Mouse (Mus musculus): Measurements from ENCODE around the gene Gapdh.
A peak's percentile ranks its signal among the peaks of the same experiment; 100 is the strongest.

Gapdh gene

DNA sequence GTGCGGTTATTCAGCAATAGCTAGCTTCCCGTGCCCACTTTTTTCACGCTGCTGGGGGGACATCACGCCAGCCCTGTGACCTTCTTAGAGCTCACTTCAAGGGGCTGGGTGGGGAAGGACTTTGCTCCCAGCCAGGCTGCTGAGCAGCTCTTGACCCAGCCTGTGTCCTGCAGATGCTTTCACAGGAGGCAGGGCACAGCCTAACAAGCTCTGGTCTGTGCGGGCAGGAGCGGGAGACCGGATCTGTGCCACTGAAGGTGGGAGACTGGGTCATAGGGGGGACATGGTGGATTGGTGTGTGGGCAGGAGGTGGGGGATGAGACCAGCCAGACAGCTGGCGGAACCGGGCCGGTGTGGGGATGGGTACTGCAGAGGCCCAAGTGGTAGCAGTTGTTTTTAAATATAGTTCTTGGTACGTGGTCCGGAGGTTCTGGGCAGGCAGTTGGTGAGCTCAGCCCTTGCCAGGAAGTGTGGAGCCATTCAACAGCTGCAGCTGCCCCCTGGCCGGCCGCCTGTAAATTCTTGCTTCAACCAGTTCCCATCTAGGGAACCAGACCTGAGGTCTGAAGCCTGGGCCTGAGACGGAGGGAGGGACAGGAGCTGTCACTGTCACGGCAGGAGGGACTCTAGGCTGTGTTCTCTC lies 17.2 kb downstream of the Gapdh start:
- DNase-seq: no peak

DNA sequence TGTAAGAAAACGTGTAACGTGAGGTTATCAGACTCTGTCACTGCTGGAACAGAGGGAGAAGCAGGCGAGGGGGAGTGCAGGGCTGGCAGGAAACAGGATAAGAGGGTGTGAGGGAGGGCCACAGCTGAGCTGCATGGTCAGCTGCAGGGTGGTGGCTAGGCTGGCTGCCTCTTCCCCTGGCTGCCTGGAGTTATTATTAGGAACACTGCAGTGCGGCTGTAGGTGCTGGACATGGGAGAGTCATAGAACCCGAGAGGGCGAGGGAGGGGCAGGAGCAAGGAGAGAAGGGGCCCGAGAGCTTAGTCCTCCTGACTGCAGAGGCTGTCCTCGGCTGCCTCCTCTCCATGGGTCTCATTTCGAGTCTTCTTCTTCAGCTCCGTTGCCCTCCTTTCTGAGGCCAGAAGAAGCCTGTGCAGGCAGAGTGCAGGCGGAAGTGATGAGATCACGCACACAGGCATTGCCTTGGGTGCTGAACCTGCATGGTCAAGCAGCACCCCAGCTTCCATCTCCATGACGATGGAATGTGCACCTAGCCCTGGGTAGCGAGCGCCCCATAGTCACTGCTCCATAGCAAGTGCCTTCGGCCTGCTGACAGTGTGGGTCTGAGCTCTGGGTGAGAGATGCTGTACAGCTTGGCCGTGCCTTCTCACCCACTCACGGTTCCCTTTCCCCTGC lies 17.9 kb downstream of the Gapdh start:
- no peak for DNase-seq

DNA sequence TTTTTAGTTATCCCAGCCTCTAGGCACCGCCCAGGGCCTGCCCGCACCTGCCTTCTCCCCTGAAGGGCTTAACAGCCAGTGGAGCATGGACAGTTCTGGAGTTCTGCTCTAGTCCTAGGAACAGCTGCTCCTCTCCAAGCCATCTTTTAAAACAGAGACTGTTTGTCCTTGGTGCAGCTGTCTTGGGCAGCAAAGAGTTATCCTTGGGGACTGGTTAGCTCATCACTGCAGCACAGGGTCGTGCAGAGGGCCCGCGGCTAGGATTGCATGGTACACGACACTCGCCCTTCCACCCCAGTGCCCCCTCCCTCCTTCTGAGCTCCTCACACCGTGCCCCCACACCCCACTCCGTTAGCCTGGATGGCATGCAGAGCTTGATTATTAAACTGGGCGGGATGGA lies 18.9 kb downstream of the Gapdh start:
- DNase-seq: no peak

DNA sequence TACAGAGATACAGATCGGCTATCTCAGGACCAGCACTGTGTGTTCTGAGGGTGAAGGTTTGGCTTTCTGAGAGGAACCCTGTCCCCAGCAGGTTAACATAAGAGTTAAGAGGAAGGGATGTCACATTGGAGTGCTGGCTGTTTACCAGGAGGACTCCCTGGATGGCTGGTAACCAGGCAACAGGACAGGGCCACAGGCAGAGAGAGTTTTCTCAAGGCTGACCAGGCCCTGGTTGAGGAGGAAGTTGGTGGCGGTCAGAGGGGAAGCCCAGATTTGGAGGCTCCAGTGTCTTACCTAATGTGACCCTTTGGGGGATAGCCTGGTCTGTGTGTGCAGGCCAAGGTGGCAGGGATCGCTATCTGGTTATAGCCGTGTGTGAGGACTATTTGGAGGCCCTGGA lies 19.5 kb downstream of the Gapdh start:
- no peak for DNase-seq

DNA sequence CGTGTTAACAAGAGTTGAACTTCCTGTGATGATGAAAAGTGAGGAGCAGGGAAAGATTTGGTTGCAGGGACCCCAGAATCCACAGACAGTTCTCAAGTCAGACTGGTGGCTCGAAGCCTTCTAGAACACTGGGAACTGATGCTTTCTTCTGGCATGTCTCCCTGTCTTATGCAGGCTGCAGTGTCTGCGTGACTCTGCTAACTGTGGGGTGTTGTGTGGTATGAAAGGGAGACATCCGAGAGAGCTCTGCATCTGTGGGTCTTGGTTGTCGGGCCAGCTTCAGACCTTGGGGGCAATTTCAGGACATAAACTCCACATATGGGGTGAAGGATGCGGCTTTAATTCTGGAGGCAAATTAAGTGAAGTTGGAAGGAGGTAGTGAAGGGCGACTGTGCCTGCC lies 20.1 kb downstream of the Gapdh start:
- DNase-seq: no peak

DNA sequence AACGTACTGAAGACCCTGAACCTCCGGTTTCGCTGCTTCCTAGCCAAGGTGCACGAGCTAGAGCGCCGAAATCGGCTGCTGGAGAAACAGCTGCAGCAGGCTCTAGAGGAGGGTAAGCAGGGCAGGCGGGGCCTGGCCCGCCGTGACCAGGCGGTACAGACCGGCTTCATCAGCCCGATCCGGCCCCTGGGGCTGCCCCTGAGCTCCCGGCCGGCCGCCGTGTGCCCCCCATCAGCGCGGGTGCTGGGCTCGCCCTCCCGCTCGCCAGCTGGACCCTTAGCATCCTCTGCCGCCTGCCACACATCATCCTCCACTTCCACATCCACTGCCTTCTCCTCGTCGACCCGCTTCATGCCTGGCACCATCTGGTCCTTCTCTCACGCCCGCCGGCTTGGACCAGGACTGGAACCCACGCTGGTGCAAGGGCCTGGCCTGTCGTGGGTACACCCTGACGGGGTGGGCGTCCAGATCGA lies 20.8 kb downstream of the Gapdh start:
- peak; percentile 55 for DNase-seq

DNA sequence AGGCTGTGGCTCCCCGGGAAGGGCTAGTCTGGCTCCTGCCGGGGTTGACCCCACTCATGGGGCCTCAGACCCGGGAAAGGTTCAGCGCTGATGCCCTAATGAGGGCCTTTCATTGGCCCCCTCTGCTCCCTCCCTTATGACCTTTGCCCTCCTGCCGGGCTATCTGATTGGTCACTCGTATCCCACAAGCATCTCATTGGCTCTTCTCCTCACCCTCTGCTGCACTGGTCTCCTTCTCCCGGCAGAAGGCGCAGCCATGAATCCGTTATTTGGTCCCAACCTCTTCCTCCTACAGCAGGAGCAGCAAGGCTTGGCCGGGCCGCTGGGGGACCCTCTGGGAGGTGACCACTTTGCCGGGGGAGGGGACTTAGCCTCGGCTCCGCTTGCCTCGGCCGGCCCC lies 21.3 kb downstream of the Gapdh start, which contains the start of gene Iffo1:
Gene Iffo1, plus strand, starts transcription at position 241 of the 400 bp plus-strand sequence.
- DNase-seq: peak; percentile 89

DNA sequence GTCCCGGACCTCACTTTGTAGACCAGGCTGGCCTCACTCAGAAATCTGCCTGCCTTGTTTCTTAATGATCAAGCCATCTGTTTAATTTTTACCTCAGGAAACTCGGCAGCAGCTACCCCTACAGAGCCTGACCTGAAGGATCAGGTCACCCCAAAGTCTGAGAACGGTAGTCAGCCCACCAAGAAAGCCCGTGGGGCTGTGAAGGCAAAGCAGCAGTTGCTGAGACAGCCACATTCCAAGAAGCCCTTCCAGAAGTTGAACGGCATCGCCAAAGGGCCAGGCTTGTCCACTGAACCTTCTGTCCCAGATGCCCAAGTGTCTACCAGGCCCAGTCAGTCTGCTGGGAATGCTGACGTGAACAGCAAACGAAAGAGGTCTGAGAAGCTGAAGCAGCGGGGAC lies 22.4 kb downstream of the Gapdh start:
- no peak for DNase-seq

DNA sequence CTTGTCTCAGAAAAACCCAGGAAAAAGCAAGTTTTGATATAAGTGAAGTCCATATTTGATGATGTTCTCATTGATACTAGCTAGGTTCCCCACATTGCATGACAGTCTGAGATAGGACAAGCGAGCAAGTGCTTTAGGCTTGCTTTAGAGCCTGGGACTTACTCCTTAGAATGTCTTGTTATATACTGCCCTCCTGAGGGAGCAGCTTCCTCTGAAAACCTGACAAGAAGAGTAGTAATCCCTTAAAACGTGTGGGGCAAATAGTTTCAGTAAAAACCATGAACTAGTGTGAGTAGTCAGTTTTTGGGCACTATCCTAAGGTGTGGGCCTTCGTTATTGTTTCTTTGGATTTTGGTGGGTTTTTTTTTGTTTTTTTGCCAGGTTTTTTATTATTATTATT lies 23.1 kb downstream of the Gapdh start:
- DNase-seq: no peak

DNA sequence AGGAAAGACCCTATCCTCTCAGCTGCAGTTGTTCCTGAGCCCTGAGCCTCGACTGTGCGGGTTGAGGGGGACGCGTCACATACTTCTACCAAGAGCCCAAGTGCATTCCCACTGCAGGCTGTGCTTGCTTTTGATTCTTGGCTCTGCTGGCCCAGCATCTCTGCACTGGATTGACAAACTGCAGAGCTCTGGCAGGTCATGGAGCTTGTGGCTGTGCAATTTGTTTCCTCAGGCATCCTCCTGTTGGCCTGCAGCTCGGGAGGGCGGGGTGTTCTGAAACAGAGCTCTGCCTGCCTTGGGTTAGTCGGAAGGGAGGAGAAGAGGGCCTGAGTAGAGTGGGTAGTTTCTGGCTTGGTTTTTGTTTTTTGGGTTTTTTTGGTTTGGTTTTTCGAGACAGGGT lies 23.8 kb downstream of the Gapdh start:
- no peak for DNase-seq

DNA sequence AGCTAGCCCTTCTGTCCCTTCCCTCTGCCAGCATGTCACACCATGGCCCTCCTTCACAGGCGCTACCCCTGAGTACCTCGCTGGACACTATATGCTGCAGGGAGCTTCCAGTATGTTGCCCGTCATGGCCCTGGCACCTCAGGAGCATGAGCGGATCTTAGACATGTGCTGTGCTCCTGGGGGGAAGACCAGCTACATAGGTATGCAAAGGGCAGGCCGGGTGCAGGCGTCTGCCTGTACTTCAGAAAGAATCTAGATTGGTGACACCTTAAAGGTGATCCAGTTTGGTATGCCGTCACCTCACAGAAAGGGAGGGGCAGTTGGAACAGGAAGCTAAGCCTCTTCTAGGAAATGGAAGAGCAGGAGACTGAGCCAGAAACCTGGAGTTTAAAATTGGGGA lies 26.5 kb downstream of the Gapdh start:
- DNase-seq: no peak

DNA sequence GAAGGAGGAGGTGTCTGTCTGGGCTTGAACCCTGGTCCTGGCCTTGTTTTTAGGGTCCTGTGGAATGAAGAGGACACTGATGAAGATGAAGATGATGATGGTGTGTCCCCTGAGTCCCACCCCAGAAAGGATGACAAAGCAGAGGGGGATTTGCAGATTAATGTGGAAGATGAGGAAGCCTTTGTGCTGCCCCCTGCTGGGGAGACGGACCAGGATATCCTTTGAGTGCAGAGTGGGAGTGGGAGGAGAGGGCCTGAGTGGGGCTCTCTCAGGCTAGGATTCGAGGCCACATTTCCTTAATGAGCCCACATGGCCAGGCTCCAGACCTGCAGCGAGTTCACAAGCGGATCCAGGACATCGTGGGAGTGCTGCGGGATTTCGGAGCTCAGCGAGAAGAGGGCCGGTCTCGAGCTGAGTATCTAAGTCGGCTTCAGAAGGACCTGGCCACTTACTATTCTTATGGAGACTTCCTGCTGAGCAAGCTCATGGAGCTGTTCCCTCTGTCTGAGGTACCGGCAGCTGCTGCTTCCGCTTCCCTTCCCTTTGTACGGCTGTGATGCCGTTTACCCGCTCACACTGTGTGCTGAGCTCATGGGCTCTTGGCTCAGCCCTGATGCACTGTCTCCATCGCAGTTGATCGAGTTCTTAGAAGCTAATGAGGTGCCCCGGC lies 29.1 kb downstream of the Gapdh start:
- no peak for DNase-seq

DNA sequence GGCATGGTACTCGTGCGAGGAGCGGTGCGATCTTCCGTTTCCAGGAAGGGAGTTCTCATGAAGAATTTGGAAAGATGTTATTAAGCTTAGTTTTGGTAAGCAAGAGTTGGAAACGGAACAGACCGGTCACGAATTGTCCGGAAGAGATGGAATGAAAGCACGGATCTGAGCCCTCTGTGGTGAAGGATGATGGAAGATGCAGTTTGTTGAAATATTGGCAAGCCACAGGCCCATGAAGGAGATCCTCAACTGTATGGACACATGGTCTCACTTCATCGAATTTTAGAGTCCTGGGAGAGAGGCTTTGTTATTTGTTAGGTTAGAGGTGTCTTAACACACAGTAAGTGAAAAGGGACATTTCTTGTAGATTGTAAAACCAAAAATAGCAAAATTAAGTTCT lies 33.8 kb downstream of the Gapdh start:
- DNase-seq: no peak

DNA sequence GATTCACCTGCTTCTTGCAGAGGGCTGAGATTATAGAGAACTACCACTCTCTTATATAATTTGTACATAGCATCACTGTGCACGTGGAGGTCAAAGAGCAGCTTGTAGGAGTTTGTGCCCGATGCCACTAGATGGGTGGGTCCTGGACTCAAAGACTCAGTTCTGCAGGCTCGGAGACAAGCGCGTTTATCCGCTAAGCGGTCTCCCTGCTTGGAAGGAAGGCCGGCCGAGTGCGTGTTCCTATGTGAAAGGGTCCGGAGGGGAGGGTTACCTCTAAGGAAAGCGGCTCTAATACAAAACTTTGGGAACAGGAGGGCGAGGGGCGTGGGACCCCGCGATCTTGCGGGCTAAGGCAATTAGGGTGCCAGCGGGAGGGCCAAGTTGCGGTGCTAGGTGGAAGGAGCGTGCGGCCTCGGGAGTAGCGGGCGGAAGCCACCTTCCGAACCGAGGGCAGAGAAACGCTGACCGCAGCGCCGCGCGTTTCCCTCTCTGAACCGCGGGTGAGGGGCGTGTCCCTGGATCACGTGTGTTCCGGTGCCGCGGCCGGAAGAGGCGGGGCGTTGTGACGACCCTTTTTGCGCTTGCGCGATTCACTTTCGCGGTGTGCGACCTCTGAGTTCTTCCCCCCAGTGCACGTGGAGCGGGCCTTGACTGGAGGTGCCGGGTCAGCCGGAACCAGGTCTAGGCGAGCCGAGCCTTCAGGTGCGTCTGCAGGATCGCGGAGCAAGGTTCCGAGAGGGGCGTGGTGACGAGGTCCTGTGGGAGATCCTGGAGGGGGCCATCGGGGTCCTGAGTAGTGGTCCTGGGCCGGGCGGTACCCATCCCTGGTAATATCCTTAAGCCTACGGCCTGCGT lies 34.7 kb downstream of the Gapdh start, which contains the start of gene Nop2:
Gene Nop2, plus strand, starts transcription at position 608 of the 855 bp plus-strand sequence.
- DNase-seq: peak; percentile 95

DNA sequence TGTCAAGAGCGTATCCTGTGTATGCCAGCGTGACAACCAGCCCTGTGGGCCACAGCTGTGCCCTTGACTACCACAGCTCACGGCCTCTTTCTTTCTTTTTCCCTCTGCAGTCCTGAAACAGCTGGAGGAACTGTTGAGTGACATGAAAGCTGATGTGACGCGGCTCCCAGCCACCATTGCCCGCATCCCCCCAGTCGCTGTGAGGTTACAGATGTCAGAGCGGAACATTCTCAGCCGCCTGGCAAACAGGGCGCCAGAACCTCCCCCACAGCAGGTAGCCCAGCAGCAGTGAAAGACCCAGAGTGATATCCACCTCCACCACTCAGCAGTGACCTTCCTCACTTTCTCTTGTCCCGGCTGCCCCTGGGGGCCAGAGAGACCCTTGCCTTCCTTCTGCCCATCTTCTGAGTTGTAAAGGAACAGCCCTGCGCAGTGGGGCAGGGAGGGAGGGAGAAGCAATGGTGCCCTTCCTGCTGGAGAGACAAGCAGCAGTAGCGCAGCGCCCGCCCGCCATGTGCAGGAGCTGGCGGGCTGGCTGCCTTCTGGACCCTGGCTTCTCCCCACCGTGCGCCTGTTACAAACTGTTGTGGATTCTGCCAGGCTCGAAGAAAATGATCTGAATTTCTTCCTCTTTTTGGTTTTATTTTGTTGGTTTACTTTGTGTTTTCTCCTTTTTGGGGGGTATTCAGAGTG lies 36.4 kb downstream of the Gapdh start:
- no peak for DNase-seq

DNA sequence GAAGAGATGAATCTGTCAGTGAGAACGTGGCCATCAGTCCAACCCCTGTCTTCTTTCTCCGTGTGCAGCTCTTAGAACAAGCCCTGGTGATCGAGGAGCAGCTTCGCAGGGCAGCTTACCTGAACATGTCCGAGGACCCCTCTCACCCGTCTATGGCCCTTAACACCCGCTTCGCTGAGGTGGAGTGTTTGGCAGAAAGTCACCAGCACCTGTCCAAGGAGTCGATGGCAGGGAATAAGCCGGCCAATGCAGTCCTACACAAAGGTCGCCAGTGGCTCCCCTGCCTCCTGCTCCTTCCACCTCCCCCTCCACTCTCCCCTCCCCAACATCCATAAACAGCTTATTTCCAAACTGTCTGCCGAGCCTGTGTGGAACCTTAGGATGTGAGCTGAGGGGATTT lies 37.5 kb downstream of the Gapdh start:
- DNase-seq: no peak

DNA sequence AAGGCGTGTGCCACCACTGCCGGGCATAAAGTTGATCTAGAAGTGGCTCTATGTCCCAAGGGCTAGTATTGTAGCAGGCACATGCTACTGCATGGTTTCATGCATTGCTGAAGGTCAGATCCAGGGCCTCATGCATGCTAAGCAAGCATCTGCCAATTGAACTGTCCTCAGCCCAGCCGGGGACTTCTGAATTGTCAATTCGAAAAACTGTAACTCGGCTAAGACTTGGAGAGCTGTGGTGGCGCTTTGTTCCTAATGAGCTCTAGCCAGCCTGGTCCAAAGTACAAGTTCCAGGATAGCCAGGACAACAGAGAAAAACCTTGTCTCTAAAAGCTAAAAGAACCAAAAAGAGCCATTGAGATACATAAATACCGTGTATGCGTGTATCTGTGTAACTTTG lies 46.9 kb downstream of the Gapdh start:
- no peak for DNase-seq

DNA sequence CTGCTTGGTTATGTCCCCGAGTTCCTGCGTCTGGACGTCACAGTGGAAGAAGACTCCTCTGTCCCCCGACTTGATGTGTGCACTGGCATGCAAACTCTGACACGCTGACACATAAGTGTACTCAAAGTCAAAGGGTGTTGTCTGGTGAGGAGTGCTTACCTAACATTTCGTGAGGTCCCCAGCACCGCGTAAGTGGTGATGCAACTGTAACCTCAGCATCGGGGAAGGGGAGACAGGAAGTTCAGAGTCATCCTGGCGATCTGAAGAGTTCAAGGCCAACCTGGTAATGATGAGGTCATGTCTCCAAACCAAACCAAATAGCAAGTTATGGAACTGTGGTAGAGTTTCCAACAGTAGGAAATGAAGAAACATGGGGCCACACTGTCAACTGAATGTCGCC lies 53.7 kb downstream of the Gapdh start:
- DNase-seq: no peak
